In genomic region chr15:99767467-99767866, GRCm38 (mm10) we compare ENCODE assay signal across 17 mouse cellular contexts. TPM values are rescaled to one million over a fixed set of nuclear protein-coding genes. Genes with fewer than 3 reads are reported as not detected.
"Had no signal": no experiment of that assay in that cellular context is flagged by ENCODE, and none has a peak within 500 bp of the region (broad histone marks: within the 10 kb centered on the region; RNA-seq: fewer than 3 reads in every experiment).

No protein-coding gene starts in this region.

- H3K27me3 ChIP-seq: neural tube, embryonic 13.5 days; neural tube, embryonic 15.5 days; stomach, embryonic 15.5 days had no signal

- DNase-seq: retina, postnatal 1 day; right cerebral cortex, adult 18-20 months; right cerebral cortex, postnatal 14 days; right cerebral cortex, postnatal 25 days; right cerebral cortex, postnatal 4 days; spleen, adult 18-20 months; thymus, adult 18-20 months; thymus, adult 2 months; thymus, postnatal 14 days; thymus, postnatal 25 days; thymus, postnatal 36 days; thymus, postnatal 4 days had no signal

- H3K9ac ChIP-seq: neural tube, embryonic 13.5 days; neural tube, embryonic 15.5 days; stomach, embryonic 15.5 days had no signal

- H3K4me3 ChIP-seq: neural tube, embryonic 13.5 days; neural tube, embryonic 15.5 days; stomach, embryonic 15.5 days had no signal

- H3K27ac ChIP-seq: neural tube, embryonic 13.5 days; neural tube, embryonic 15.5 days; stomach, embryonic 15.5 days; stomach, postnatal 0 days had no signal

- H3K9me3 ChIP-seq: neural tube, embryonic 13.5 days; neural tube, embryonic 15.5 days; stomach, embryonic 15.5 days had no signal

- H3K36me3 ChIP-seq: neural tube, embryonic 15.5 days had no signal

RNA-seq across cellular contexts. Expression of gene Gpd1, which starts 50.2 kb away (rescaled TPM):
- total RNA-seq: neutrophil, adult 5-6 weeks had no signal
